Mouse (Mus musculus): ENCODE measurements around the gene Cbfa2t3.

DNA sequence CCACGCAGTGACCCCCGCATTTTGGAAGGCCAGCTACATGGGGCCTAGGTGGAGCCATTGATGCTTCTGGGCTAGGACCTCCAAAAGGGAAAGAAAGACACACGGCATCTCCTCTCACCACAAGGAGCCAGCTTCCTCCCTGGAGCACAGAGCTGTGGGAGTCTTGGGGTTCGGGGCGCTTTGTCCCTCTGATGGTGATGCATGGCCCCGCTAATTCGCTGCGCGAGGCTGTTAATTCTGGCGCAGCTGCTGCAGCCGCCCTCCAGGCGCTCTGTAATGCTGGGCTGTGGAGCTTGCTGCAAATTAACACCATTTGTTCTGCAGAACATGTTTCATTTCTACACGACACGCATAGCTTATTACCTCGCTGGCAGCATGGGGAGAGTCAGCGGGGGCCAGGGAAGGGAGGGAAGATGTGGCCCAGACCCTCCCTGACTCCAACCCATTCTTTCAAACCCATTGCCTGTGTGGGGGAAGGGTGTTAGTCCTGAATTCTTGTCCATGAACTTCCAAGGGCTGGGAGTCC is 46.9 kb upstream of the Cbfa2t3 start:
- TF ChIP-seq CTCF (IDR thresholded peaks at IDR 0.05; ENCODE audit: control insufficient read depth, insufficient read depth, low read length) (no peak), POLR2A (IDR thresholded peaks at IDR 0.05; ENCODE audit: borderline replicate concordance, control insufficient read depth, low read depth, low read length) (no peak)
